In genomic region chr4:131831546-131832045, GRCm38 (mm10) we compare ENCODE assay signal across 31 mouse cellular contexts. TPM values are rescaled to one million over a fixed set of nuclear protein-coding genes. Genes with fewer than 3 reads are reported as not detected.
DNase-seq lines count a peak whose midpoint lies in the region; ATAC-seq and TF ChIP-seq lines count a peak whose summit lies in the region.
"Had no signal": no experiment of that assay in that cellular context is flagged by ENCODE, and none has a peak within 500 bp of the region (broad histone marks: within the 10 kb centered on the region; RNA-seq: fewer than 3 reads in every experiment).

No protein-coding gene starts in this region.

- no peaks in the 10 kb centered on the region for H3K9me3 ChIP-seq in lung, embryonic 14.5 days (ENCODE audit: low read depth, low read length)
- H3K9me3 ChIP-seq in lung, postnatal 0 days (ENCODE audit: low read length) = no peaks in the 10 kb centered on the region
- H3K9me3 ChIP-seq: forebrain, embryonic 13.5 days; heart, embryonic 10.5 days; heart, embryonic 15.5 days; kidney, embryonic 15.5 days; lung, embryonic 15.5 days; neural tube, embryonic 12.5 days had no signal

- no peak overlapping the region for H3K4me2 ChIP-seq in lung, embryonic 14.5 days
- H3K4me2 ChIP-seq in lung, postnatal 0 days (replicated peaks; ENCODE audit: low read depth, low read length) = no peak overlapping the region
- H3K4me2 ChIP-seq: forebrain, embryonic 13.5 days; heart, embryonic 15.5 days; hindbrain, embryonic 14.5 days; kidney, embryonic 15.5 days; lung, embryonic 15.5 days; midbrain, embryonic 11.5 days; neural tube, embryonic 12.5 days had no signal

- TF ChIP-seq EP300 in lung, postnatal 0 days (IDR thresholded peaks at IDR 0.05) = no peak

- H3K36me3 ChIP-seq in lung, embryonic 14.5 days (ENCODE audit: insufficient read depth) = no peaks in the 10 kb centered on the region
- no peaks in the 10 kb centered on the region for H3K36me3 ChIP-seq in lung, postnatal 0 days (ENCODE audit: insufficient read depth, low read length)
- H3K36me3 ChIP-seq: heart, embryonic 10.5 days; heart, embryonic 15.5 days; kidney, embryonic 15.5 days; lung, embryonic 15.5 days; neural tube, embryonic 12.5 days had no signal

- TF ChIP-seq POLR2A in lung, adult 2 months (IDR thresholded peaks at IDR 0.05; ENCODE audit: borderline replicate concordance, extremely low read depth, low read depth, low read length) = no peak

- H3K27ac ChIP-seq in lung, embryonic 14.5 days (ENCODE audit: low read depth) = no peak overlapping the region
- H3K27ac ChIP-seq in lung, postnatal 0 days (ENCODE audit: low read length) = no peak overlapping the region
- H3K27ac ChIP-seq: forebrain, embryonic 13.5 days; heart, embryonic 10.5 days; heart, embryonic 15.5 days; hindbrain, embryonic 14.5 days; kidney, embryonic 15.5 days; left cerebral cortex, adult 2 months; liver, embryonic 14.5 days; lung, embryonic 15.5 days; neural tube, embryonic 12.5 days; stomach, postnatal 0 days had no signal

- peaks cover 18% of the 10 kb centered on the region for H3K27me3 ChIP-seq in lung, embryonic 14.5 days (ENCODE audit: insufficient read depth, low read length)
- no peaks in the 10 kb centered on the region for H3K27me3 ChIP-seq in lung, postnatal 0 days (replicated peaks; ENCODE audit: insufficient read depth, low read length)

- 63% methylated on average over 5 of the region's 5 CpGs for WGBS in lung, embryonic 14.5 days
- WGBS in lung, adult 2 months = 46% methylated on average over 5 of the region's 5 CpGs
- WGBS in lung, postnatal 0 days = 50% methylated on average over 5 of the region's 5 CpGs

- no peak for TF ChIP-seq CTCF in lung, embryonic 14.5 days (IDR thresholded peaks at IDR 0.05; ENCODE audit: low read depth)
- no peak for TF ChIP-seq CTCF in lung, adult 2 months (IDR thresholded peaks at IDR 0.05; ENCODE audit: insufficient read depth, low read length)
- TF ChIP-seq CTCF in lung, postnatal 0 days (IDR thresholded peaks at IDR 0.05) = no peak

- H3K9ac ChIP-seq in lung, embryonic 14.5 days = no peak overlapping the region
- H3K9ac ChIP-seq in lung, postnatal 0 days (replicated peaks; ENCODE audit: low read depth) = no peak overlapping the region
- H3K9ac ChIP-seq: forebrain, embryonic 13.5 days; heart, embryonic 15.5 days; hindbrain, embryonic 14.5 days; kidney, embryonic 15.5 days; liver, embryonic 14.5 days; lung, embryonic 15.5 days; neural tube, embryonic 12.5 days had no signal

- no peaks in the 10 kb centered on the region; the same call in 1 of the 2 replicates for H3K4me1 ChIP-seq in lung, embryonic 14.5 days (ENCODE audit: insufficient read depth)
- H3K4me1 ChIP-seq in lung, adult 2 months (ENCODE audit: control insufficient read depth, insufficient read depth, low read length) = peaks cover 4% of the 10 kb centered on the region
- no peaks in the 10 kb centered on the region for H3K4me1 ChIP-seq in lung, postnatal 0 days (ENCODE audit: insufficient read depth, low read depth, low read length)

- peak; percentile 37 to 50 for DNase-seq in cerebellum, adult 18-20 months
- DNase-seq in cerebellum, adult 11 months = no peak
- DNase-seq in lung, embryonic 14.5 days = peak; percentile 23
- DNase-seq in lung, adult 2 months = no peak
- peak; percentile 41 for DNase-seq in lung, postnatal 0 days (ENCODE audit: low spot score)
- no peak for DNase-seq in gastrocnemius, postnatal 25 days
- DNase-seq: adrenal gland, postnatal 14 days; cerebellum, adult 9-10 months; gastrocnemius, postnatal 10 days; heart, postnatal 36 days; kidney, adult 18-20 months; kidney, postnatal 25 days; right cerebral cortex, adult 18-20 months; right cerebral cortex, postnatal 4 days; thymus, adult 18-20 months; thymus, postnatal 25 days had no signal

- ATAC-seq in lung, embryonic 14.5 days (ENCODE audit: insufficient read depth) = no peak
- ATAC-seq in lung, postnatal 0 days = no peak; the same call in 1 of the 2 replicates
- ATAC-seq in inflammation-experienced regulatory T-cells, adult 6 months = no peak
- ATAC-seq: forebrain, embryonic 13.5 days; midbrain, embryonic 16.5 days; Patski had no signal

- no peak overlapping the region for H3K4me3 ChIP-seq in lung, embryonic 14.5 days (ENCODE audit: low read depth, low read length)
- H3K4me3 ChIP-seq in lung, adult 2 months (replicated peaks; ENCODE audit: extremely low read depth, low read depth, low read length) = no peak overlapping the region
- no peak overlapping the region for H3K4me3 ChIP-seq in lung, postnatal 0 days (ENCODE audit: low read depth, low read length)
- H3K4me3 ChIP-seq: forebrain, embryonic 13.5 days; heart, embryonic 10.5 days; heart, embryonic 15.5 days; kidney, embryonic 15.5 days; left cerebral cortex, adult 2 months; lung, embryonic 15.5 days; myocyte; neural tube, embryonic 12.5 days had no signal

RNA-seq across cellular contexts. Expression of gene Ptpru, which starts 6.5 kb away (rescaled TPM):
- polyA plus RNA-seq in lung, embryonic 14.5 days (2014; fragmentation: Nextera tagmentation; extraction: Ambion mirVana) = 11.9 and 12.4 TPM in 2 replicates
- 32.4 and 44.6 TPM in 2 replicates for polyA plus RNA-seq in lung, adult 2 months (2012; rRNA removed)
- 8.5 and 9.3 TPM in 2 replicates for polyA plus RNA-seq in lung, postnatal 0 days (2015; fragmentation: Nextera tagmentation; extraction: Ambion mirVana)
- polyA plus RNA-seq in inflammation-experienced regulatory T-cells, adult 6 months (2017; shearing (Covaris generic)) = not detected
- total RNA-seq in gastrocnemius, postnatal 25 days (2021) = 1 to 10 TPM in 1 of 2 experiments, under 1 TPM in 1; 0.69 to 1.4 TPM

RNA-seq across cellular contexts. Expression of gene Mecr, which starts 11.7 kb away (rescaled TPM):
- 42.6 and 46.5 TPM in 2 replicates for polyA plus RNA-seq in lung, embryonic 14.5 days (2014; fragmentation: Nextera tagmentation; extraction: Ambion mirVana)
- 13.4 and 22.7 TPM in 2 replicates for polyA plus RNA-seq in lung, adult 2 months (2012; rRNA removed)
- 20.6 and 21.2 TPM in 2 replicates for polyA plus RNA-seq in lung, postnatal 0 days (2015; fragmentation: Nextera tagmentation; extraction: Ambion mirVana)
- polyA plus RNA-seq in inflammation-experienced regulatory T-cells, adult 6 months (2017; shearing (Covaris generic)) = 10 to 100 TPM; 12.9 to 28.6 (median 22.3) TPM
- 10 to 100 TPM; 24.0 to 24.6 TPM for total RNA-seq in gastrocnemius, postnatal 25 days (2021)

RNA-seq across cellular contexts. Expression of gene Srsf4, which starts 41.8 kb away (rescaled TPM):
- polyA plus RNA-seq in lung, embryonic 14.5 days (2014; fragmentation: Nextera tagmentation; extraction: Ambion mirVana) = 122 and 131 TPM in 2 replicates
- 38.0 and 49.9 TPM in 2 replicates for polyA plus RNA-seq in lung, adult 2 months (2012; rRNA removed)
- 62.6 TPM in 2 replicates for polyA plus RNA-seq in lung, postnatal 0 days (2015; fragmentation: Nextera tagmentation; extraction: Ambion mirVana)
- 10 to 100 TPM in 2 of 3 experiments, 1 to 10 TPM in 1; 9.8 to 19.5 (median 15.4) TPM for polyA plus RNA-seq in inflammation-experienced regulatory T-cells, adult 6 months (2017; shearing (Covaris generic))
- 10 to 100 TPM; 27.4 to 30.6 TPM for total RNA-seq in gastrocnemius, postnatal 25 days (2021)

Comparison
In these comparisons a context has a peak if more than half of its experiments do, and no peak if none do; other contexts are left out.
1. DNase-seq: peak in cerebellum, adult 18-20 months (2 of 2), lung, embryonic 14.5 days (single experiment) and lung, postnatal 0 days (single experiment); none in cerebellum, adult 11 months (single experiment), lung, adult 2 months (single experiment) and gastrocnemius, postnatal 25 days (single experiment).